26 mouse cellular contexts compared by ENCODE assay signal in the genomic region with DNA sequence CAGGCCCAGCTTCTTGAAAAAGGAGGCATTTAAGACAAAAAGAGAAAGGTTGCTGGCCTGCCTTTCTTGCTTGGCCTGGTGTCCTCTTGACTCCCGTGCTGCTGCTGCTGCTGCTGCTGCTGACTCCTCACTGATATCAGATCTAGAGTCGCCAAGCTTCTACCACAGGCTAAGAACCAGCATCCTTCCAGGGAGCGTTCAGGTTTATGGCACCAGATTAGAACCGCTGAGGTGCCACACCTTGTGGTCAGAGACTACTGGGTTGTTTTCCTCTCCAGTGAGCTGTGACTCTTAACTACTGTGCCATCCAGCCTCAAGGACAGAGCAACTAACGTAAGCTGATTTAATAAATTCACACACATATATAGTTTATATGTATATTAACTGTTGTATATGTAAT. TPM values are rescaled to one million over a fixed set of nuclear protein-coding genes. Genes with fewer than 3 reads are reported as not detected.
A peak's percentile ranks its signal among the peaks of the same experiment; 100 is the strongest.
DNase-seq lines count a peak whose midpoint lies in the region; ATAC-seq and TF ChIP-seq lines count a peak whose summit lies in the region.
"Had no signal": no experiment of that assay in that cellular context is flagged by ENCODE, and none has a peak within 500 bp of the region (broad histone marks: within the 10 kb centered on the region; RNA-seq: fewer than 3 reads in every experiment).

No protein-coding gene starts in this region.

- H3K4me2 ChIP-seq in kidney, embryonic 15.5 days, result no peak overlapping the region
- no peak overlapping the region for H3K4me2 ChIP-seq in kidney, embryonic 16.5 days (replicated peaks; ENCODE audit: low read depth, low read length)
- no peak overlapping the region for H3K4me2 ChIP-seq in liver, embryonic 13.5 days
- no peak overlapping the region for H3K4me2 ChIP-seq in midbrain, embryonic 15.5 days
- H3K4me2 ChIP-seq: heart, embryonic 15.5 days; hindbrain, embryonic 15.5 days; limb, embryonic 13.5 days; lung, embryonic 15.5 days; midbrain, embryonic 11.5 days; neural tube, embryonic 13.5 days had no signal

- no peak overlapping the region for H3K4me3 ChIP-seq in kidney, embryonic 15.5 days (replicated peaks)
- H3K4me3 ChIP-seq in kidney, embryonic 16.5 days (ENCODE audit: low read length), result no peak overlapping the region
- H3K4me3 ChIP-seq in liver, embryonic 13.5 days (replicated peaks), result no peak overlapping the region
- no peak overlapping the region for H3K4me3 ChIP-seq in midbrain, embryonic 15.5 days
- no peak overlapping the region for H3K4me3 ChIP-seq in lung, adult 2 months (replicated peaks; ENCODE audit: extremely low read depth, low read depth, low read length)
- H3K4me3 ChIP-seq: heart, embryonic 15.5 days; hindbrain, embryonic 15.5 days; layer of hippocampus, adult 2 months; limb, embryonic 13.5 days; lung, embryonic 15.5 days; neural tube, embryonic 13.5 days had no signal

- no peak overlapping the region for H3K27ac ChIP-seq in kidney, embryonic 15.5 days
- H3K27ac ChIP-seq in kidney, embryonic 16.5 days (ENCODE audit: low read length), result no peak overlapping the region
- no peak overlapping the region for H3K27ac ChIP-seq in liver, embryonic 13.5 days
- no peak overlapping the region for H3K27ac ChIP-seq in midbrain, embryonic 15.5 days
- H3K27ac ChIP-seq: heart, embryonic 15.5 days; hindbrain, embryonic 15.5 days; layer of hippocampus, adult 2 months; limb, embryonic 13.5 days; lung, embryonic 15.5 days; neural tube, embryonic 13.5 days had no signal

- DNase-seq in T-cell, adult 2 months (ENCODE audit: low spot score), result peak; percentile 65
- DNase-seq in liver, embryonic 13.5 days, result no peak
- DNase-seq in splenic B cell, adult 2 months (ENCODE audit: low read depth, low spot score), result peak; percentile 55
- no peak for DNase-seq in embryo, embryonic 10.5 days (ENCODE audit: low spot score)
- DNase-seq in lung, adult 2 months, result no peak
- DNase-seq: cerebellum, adult 9-10 months; embryo, embryonic 11 days; heart, adult 18-20 months; heart, postnatal 4 days; kidney, adult 18-20 months; kidney, postnatal 14 days; layer of hippocampus, postnatal 36 days; right cerebral cortex, postnatal 14 days; thymus, adult 2 months had no signal

- TF ChIP-seq POLR2A in lung, adult 2 months (IDR thresholded peaks at IDR 0.05; ENCODE audit: borderline replicate concordance, extremely low read depth, low read depth, low read length), result no peak

- peaks cover 26% of the 10 kb centered on the region for H3K36me3 ChIP-seq in kidney, embryonic 15.5 days
- peaks cover 12% of the 10 kb centered on the region for H3K36me3 ChIP-seq in kidney, embryonic 16.5 days (ENCODE audit: insufficient read depth, low read length)
- H3K36me3 ChIP-seq in liver, embryonic 13.5 days, result peaks cover 10% of the 10 kb centered on the region; the same call in 1 of the 2 replicates
- no peaks in the 10 kb centered on the region; the same call in 1 of the 2 replicates for H3K36me3 ChIP-seq in splenic B cell, adult 2 months (ENCODE audit: control insufficient read depth, insufficient read depth, low read length, poor library complexity, severe bottlenecking)
- peaks cover 14% of the 10 kb centered on the region for H3K36me3 ChIP-seq in midbrain, embryonic 15.5 days (replicated peaks)
- H3K36me3 ChIP-seq: heart, embryonic 15.5 days had no signal

- WGBS in kidney, embryonic 15.5 days, result 59% methylated on average over 5 of the region's 5 CpGs
- 41% methylated on average over 5 of the region's 5 CpGs for WGBS in kidney, embryonic 16.5 days
- 21% methylated on average over 5 of the region's 5 CpGs for WGBS in liver, embryonic 13.5 days (ENCODE audit: insufficient replicate concordance)
- WGBS in midbrain, embryonic 15.5 days, result 83% methylated on average over 5 of the region's 5 CpGs
- 77% methylated on average over 5 of the region's 5 CpGs for WGBS in lung, adult 2 months

- no peak for TF ChIP-seq CTCF in lung, adult 2 months (IDR thresholded peaks at IDR 0.05; ENCODE audit: insufficient read depth, low read length)

- H3K27me3 ChIP-seq in kidney, embryonic 15.5 days, result no peaks in the 10 kb centered on the region
- H3K27me3 ChIP-seq in kidney, embryonic 16.5 days (ENCODE audit: insufficient read depth, low read length), result no peaks in the 10 kb centered on the region
- no peaks in the 10 kb centered on the region for H3K27me3 ChIP-seq in liver, embryonic 13.5 days
- H3K27me3 ChIP-seq in splenic B cell, adult 2 months (ENCODE audit: control insufficient read depth, insufficient read depth, low read length, poor library complexity, severe bottlenecking), result no peaks in the 10 kb centered on the region
- no peaks in the 10 kb centered on the region for H3K27me3 ChIP-seq in midbrain, embryonic 15.5 days (replicated peaks)
- H3K27me3 ChIP-seq: heart, embryonic 15.5 days; hindbrain, embryonic 15.5 days; limb, embryonic 13.5 days; lung, embryonic 15.5 days; neural tube, embryonic 13.5 days had no signal

- H3K9me3 ChIP-seq in kidney, embryonic 15.5 days (replicated peaks), result no peaks in the 10 kb centered on the region
- H3K9me3 ChIP-seq in kidney, embryonic 16.5 days (ENCODE audit: low read length), result no peaks in the 10 kb centered on the region
- H3K9me3 ChIP-seq in liver, embryonic 13.5 days (replicated peaks), result no peaks in the 10 kb centered on the region
- no peaks in the 10 kb centered on the region for H3K9me3 ChIP-seq in midbrain, embryonic 15.5 days
- H3K9me3 ChIP-seq: G1E; heart, embryonic 15.5 days; hindbrain, embryonic 15.5 days; limb, embryonic 13.5 days; lung, embryonic 15.5 days; neural tube, embryonic 13.5 days had no signal

- ATAC-seq in kidney, embryonic 15.5 days (replicated peaks; ENCODE audit: low FRiP score), result 0 out of 2 replicates have a peak, but pooled peaks have one; percentile 36
- no peak for ATAC-seq in kidney, embryonic 16.5 days (ENCODE audit: low FRiP score, low TSS enrichment)
- peak; percentile 69 for ATAC-seq in liver, embryonic 13.5 days (ENCODE audit: low read depth)
- no peak for ATAC-seq in midbrain, embryonic 15.5 days (replicated peaks)
- ATAC-seq: forebrain, embryonic 16.5 days had no signal

- H3K4me1 ChIP-seq in kidney, embryonic 15.5 days, result peaks cover 5% of the 10 kb centered on the region
- no peaks in the 10 kb centered on the region; the same call in 1 of the 2 replicates for H3K4me1 ChIP-seq in kidney, embryonic 16.5 days (ENCODE audit: insufficient read depth, low read length)
- H3K4me1 ChIP-seq in liver, embryonic 13.5 days (replicated peaks), result peaks cover 37% of the 10 kb centered on the region
- no peaks in the 10 kb centered on the region for H3K4me1 ChIP-seq in midbrain, embryonic 15.5 days
- no peaks in the 10 kb centered on the region; the same call in 1 of the 2 replicates for H3K4me1 ChIP-seq in lung, adult 2 months (ENCODE audit: control insufficient read depth, insufficient read depth, low read length)
- H3K4me1 ChIP-seq: hindbrain, embryonic 15.5 days; limb, embryonic 13.5 days; neural tube, embryonic 13.5 days had no signal

- no peak overlapping the region for H3K9ac ChIP-seq in kidney, embryonic 15.5 days
- H3K9ac ChIP-seq in kidney, embryonic 16.5 days (replicated peaks; ENCODE audit: low read length), result no peak overlapping the region
- H3K9ac ChIP-seq in liver, embryonic 13.5 days, result no peak overlapping the region
- H3K9ac ChIP-seq in midbrain, embryonic 15.5 days, result no peak overlapping the region
- H3K9ac ChIP-seq: heart, embryonic 15.5 days; hindbrain, embryonic 15.5 days; limb, embryonic 13.5 days; lung, embryonic 15.5 days; neural tube, embryonic 13.5 days had no signal

RNA-seq across cellular contexts. Expression of a gene that starts 21.7 kb away (rescaled TPM):
- polyA plus RNA-seq in kidney, embryonic 15.5 days (2015; fragmentation: Nextera tagmentation; extraction: Ambion mirVana), result 8.4 and 11.3 TPM in 2 replicates
- 8.1 and 9.1 TPM in 2 replicates for polyA plus RNA-seq in kidney, embryonic 16.5 days (2015; fragmentation: Nextera tagmentation; extraction: Ambion mirVana)
- polyA plus RNA-seq in liver, embryonic 13.5 days (2015; fragmentation: Nextera tagmentation; extraction: Ambion mirVana), result 1.6 and 2.2 TPM in 2 replicates
- 27.7 and 29.4 TPM in 2 replicates for polyA plus RNA-seq in midbrain, embryonic 15.5 days (2015; fragmentation: Nextera tagmentation; extraction: Ambion mirVana)
- 26.6 and 27.1 TPM in 2 replicates for polyA plus RNA-seq in lung, adult 2 months (2012; rRNA removed)

Comparison
In these comparisons a context has a peak if more than half of its experiments do, and no peak if none do; other contexts are left out.
1. ATAC-seq: peak in kidney, embryonic 15.5 days (single experiment) and liver, embryonic 13.5 days (single experiment); none in kidney, embryonic 16.5 days (single experiment) and midbrain, embryonic 15.5 days (single experiment).
2. DNase-seq: peak in T-cell, adult 2 months (single experiment) and splenic B cell, adult 2 months (single experiment); none in liver, embryonic 13.5 days (single experiment), embryo, embryonic 10.5 days (single experiment) and lung, adult 2 months (single experiment).